Mouse (Mus musculus) urinary bladder, adult 18-20 months (tissue): ENCODE results near the gene Tardbp.

Experiments
- DNase-seq, 2 experiments: peaks; one replicate each; pipeline ENCODE4 v3.0.0; 2022; ENCODE audit warnings: low spot score in 2 of 2, mixed read lengths in 2 of 2

Tardbp gene

DNA sequence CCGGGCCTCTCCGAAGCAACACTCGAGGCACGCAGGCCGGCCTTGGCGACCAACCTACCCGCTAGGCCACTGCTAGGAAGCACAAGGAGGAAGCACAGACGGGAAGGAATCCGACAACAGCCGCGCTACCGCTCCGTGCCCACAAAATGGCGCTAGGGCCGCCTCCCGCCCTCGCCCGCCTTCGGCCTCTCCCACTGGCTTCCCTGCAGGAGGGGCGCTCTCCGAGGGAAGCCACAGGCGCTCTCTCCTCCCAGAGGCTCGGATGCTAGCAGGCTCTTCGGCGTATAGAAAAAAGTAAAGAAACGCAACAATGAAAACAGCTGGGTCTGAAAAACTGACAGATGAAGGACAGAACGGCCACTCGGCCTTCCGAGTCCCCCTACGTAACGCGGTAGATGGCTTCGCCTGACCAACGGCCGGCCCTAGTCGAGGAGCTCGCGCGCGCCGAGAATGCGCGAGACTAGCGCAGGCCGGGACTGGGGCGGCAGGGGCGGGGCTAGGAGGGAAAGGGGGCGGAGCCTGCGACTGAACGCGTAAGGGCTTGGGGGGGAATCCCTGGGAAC lies at the start of gene Tardbp:
TSS of gene Tardbp (minus strand) at position 397 of the 563 bp plus-strand sequence.
- peak; percentile 90 to 94 for DNase-seq

DNA sequence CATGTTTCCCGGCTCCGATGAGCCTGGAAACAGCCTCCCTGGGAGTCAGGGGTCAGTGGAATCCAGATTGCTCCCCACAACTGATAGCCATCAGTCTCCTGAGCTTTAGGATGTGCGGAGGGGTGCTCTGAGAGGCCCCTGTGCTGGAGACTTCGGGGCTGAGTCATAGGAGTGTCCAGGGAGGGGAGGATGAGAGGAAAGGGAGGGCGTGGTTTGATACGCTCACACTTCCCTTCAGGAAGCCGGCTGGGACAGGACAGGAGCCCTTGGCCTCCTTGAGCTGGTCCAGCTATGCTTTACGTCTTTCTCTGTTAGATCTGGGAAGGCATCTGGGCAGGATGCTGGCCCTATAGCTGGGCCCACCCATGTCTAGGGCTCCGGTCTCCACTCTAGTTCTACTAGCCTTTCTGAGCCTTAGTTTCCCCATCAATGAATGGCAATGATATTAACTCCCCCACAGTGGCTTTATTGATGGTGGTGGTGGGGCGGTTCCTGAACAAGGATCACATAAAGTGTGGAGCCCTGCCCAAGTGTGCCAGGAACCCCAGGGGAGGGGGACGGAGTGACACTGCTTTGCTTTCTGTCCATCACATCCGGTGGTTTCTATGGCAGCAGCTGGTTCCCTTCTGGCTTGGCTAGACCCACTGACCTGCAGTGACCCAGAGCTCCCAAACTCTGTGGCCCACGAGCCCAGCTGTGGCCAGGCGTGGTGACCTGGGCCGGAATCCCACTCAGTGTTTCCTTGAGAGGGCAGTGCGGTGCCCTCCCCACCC lies 49.6 kb upstream of the Tardbp start:
- no peak for DNase-seq

DNA sequence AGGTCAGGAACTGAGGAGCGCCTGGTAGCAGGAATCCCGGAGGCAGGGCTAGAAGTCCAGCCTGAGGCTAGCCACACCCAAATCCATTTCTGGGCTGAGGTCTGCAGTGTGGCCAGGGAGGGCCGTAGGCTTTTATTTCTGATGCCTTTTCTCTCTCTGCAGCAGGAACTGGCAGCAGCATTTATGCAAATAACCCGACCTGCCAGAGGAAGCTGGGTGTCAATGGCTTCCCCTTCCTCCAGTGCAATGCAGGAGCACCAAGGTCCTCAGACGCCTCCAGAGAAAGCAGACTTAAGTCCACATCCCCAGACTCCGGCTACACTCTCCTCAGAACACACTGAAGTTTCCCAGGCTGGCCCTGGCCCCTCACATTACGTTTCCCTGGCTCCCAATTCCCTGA lies 48.2 kb upstream of the Tardbp start:
- no peak for DNase-seq

DNA sequence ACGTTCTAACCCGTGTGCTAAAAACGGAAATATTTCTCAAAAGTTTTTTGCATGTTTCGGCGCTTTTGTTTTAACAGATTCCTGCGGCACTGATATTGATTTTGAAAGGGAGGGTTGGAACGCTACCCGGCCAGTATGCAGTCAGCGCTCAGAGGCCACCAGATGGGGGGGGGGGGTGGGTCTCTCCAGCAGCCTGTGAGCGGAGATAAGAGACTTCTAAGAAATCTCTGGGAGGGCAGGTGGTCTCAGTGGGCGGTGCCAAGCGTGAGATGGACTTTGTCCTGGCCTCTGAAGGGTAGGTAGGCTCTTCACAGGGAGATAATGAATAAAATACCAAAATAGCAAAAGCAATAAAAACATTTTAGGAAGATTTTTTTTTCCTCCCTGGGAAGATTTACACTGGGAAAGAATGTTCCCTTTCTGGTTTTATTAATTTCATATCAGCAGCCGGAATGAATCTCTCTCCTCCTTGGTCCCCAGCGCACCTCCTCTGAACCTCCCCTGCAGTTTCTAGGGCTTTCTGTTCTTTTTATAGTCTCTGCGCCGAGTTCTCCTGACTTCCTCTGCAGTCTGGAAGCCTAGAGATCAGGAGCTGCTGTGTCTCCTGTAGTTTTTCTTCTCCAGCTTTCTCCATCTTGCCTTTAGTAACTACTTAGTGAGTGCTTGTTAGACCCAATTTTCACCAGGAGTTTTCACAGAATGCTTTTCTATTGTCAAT lies 44.6 kb upstream of the Tardbp start:
- no peak for DNase-seq

DNA sequence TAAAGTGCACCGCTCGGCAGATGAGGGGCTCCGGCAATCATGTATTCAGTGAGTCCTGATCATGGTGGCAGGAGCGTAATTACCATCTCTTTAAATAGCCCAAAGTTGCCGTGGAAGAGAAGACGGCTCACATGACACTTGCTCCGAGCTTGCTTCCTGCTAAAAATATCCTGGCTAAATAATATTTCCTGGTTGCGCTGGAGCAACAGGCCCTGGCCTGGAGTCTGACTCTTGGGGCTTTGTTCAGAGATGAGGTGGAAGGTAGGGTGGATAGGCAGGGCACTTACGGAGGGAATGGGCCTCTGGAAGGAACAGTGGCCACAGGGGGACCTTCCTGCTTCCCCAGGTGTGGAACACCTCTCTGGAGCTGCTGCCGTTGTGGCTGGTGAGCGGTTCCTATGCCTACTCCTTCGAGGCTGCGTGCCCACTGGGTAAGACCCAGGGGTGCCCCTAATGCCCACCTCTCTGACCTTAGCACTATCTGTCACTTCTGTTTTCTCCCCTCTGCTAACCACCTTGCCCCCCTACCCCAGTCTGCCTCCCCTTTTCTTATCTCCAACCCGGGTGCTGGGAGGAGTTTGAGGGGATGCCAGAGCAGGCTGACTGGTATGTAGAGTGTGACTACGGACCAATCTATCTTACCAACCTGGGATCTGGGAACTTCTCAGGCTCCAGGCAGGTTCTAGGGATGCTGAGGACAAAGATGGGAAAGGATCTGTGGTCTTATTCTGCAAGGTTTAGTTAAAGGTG lies 40.4 kb upstream of the Tardbp start:
- no peak for DNase-seq

DNA sequence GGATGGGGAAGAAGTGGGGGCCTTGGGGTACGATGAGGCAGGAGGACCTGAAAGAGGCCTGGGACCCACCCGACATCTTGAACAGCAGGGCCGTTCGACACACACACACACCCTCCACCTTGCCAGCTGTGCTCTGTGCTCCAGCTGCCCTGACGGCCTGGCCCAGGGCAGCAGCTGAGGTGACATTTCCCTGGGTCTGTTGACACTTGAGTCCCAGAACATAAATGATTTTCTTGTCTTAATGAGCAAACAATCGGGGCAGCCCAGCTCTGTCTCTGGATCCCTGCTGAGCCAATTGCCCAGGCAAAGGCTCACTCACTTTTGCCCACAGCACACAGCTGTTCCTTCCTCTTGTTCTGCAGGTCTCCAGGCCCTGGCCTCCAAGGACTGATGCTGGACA lies 37.2 kb upstream of the Tardbp start:
- no peak for DNase-seq

DNA sequence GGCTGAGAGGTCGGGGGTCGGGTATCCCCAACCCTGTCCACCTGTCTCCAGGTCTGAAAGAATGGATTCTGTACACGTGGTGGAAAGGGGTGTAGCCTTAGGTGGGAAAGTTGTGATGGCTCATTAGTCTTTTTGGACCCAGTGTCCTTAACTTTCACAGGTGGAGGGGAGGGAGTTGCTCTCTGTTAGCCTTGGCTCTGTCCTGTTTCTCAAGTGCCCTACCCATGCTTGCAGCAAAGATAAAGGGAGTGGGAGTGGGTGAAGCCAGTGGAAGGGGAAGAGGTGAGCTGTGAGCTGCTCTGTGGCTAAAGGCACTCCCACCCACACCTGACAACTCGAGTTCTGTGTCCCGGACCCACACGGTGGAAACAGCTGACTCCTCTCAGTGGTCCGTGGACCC lies 36.5 kb upstream of the Tardbp start:
- DNase-seq: no peak

DNA sequence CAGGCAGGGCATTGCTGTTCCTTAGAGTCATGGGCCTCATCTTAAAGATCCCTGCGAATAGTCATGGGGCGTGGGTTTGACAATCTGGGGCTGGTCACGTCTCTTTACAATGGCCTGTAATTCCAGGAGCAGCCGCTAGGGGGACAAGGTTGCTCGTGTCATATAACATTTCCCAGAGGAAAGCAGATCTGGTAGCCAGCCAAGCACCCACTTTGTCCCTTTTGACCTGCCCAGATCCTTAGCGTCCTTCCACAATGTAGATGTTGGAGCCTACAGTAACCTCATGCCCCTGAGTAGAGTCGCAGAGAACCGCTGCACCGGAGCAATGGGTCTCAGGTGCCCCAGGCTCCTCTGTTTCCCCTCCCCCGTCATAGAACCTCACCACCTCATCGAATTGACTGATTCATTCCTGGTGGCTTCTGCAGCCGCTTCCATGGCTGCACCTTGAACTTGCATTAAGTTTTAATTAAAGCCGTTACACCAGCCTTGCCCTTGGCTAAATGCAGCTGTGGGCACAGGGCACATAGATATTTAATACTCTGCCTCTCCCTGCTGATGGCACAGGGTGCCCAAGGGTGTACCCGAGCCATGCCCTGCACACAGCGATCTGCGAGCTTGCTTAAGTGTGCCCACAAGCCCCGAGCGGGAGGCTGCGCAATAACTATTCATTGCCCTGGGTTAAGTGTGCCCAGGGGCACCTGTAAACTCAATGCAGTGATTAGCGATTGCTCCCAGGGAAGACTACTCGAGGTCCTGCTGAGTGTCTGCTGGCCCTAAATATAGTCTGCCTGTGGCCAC lies 35.5 kb upstream of the Tardbp start:
- peak; percentile 33 to 71 for DNase-seq

DNA sequence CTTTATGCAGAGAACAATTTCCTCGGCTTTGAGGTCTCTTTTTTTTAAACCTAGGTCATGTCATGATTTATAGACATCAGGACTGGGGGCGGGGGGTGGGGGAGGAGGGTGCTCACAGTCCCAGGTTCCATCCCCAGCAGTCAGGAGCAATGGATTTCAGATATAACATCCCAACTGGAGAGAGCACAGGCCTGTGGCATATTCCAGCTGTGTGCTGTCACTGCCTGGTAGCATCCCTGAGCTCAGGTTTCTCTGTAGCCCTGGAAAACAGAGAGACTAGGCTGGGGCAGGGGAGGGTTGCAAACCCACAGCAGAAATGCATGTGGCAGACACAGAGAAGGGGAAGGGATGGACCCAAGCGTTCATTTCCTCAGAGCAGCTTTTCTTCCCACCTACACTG lies 33.4 kb upstream of the Tardbp start:
- no peak for DNase-seq

DNA sequence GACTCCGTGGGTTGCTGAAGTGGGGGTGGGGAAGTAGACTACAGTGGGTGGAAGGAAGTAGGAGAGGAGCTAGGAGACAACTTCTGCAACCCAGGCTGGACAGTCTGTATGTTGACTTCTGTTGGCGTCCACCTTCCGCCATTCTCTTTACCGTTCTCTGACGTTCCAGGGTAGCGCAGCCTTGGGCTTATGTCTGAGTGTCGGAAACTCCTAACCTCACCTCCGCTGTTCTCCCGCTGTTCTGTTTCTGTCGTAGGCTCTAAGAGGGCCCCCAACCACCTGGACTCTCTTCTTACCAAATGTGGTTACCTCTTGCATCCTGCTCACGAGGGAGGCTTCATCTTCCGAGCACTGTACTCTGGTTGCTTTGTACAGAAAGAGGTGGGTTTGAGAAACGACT lies 31.0 kb upstream of the Tardbp start:
- no peak for DNase-seq

DNA sequence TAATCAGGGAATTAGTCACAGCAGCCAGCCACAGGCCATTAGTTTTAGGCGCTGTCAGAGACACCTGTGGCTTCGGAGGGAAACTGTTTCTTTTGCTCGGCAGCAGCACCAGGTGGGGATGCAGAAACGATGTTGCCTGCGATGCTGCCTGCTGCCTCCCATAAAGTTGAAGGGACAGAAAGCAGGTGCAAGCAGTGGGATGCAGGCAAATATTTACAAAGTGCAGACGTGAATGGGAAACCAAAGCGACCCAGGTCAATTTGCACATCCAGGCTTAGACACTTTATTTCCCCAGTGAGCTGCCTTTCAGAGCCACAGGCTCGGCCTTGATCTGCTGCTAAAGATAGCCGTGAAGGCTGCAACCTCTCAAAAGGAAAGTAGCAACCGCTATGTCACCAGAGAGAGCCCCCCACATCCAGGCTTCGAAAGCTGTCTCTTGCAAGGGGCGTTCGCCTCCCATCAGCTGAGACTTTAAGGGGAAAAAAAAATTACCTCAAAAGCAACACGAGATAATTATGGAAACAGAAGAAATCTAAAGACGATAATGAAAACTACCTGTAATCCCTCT lies 30.0 kb upstream of the Tardbp start:
- DNase-seq: no peak

DNA sequence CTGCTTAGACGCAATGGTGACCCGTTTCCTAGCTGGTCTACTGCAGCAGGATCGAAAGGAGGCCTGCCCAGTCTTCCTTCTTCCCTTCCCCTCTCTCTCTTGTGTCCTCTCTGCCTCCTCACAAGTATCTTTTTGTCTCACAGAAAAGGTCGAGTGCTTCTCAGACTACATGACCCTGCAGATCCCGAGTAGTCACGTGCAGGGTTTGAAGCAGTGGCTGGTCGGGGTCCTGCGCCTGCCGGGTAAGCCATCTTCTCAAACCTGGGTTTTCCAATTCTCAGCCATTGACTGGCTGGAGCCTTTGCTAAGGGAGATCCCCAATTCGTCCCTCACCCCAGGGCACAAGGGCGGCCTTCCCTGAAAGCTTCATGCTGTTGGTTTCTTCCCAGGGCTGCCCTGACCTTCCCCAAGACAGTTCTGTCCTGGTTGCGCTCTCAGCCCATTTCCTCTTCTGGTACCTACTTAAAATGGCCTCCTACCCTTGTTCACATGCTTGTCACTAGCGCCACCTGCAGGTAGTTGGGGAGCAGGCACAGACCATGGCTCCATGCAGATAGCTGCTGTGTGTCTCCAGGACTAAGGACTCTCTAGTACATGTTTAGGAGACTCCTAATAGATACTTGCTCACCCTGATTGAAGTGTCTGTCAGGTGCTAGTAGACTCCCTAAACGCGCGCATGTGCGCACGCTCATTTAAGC lies 28.0 kb upstream of the Tardbp start:
- DNase-seq: no peak

DNA sequence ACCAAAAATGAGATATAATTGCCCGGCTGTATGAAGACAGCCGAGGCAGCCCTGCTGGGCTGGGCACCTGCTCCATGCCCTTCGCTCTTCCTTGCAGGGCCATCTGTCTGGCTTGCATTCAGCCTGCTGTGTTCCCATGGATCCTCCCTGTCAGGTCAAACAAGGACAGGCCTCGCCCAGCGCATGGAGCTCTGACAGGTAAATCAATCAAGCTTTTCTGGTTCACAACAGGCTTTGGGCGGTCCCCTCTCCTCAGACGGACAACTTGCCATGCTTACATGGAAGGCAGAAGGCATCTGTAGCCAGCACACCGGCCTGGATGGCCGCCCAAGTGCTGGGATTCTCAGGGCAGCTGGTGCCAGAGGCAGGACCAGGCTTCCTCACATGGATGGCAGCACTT lies 24.2 kb upstream of the Tardbp start:
- DNase-seq: no peak

DNA sequence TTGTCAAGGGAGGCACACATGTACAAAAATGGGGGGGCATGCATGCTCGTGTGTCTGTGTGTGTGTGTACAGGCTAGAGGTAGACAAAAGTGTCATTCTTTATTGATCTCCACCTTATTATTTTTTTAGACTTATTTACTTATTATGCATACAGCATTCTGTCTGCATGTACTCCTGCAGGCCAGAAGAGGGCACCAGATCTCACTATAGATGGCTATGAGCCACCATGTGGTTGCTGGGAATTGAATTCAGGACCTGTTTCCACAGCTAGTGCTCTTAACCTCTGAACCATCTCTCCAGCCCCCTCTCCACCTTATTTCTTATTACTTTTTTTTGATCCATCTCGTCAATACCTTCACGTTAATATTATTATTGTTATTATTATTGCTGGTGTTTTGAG lies 22.5 kb upstream of the Tardbp start:
- DNase-seq: no peak

DNA sequence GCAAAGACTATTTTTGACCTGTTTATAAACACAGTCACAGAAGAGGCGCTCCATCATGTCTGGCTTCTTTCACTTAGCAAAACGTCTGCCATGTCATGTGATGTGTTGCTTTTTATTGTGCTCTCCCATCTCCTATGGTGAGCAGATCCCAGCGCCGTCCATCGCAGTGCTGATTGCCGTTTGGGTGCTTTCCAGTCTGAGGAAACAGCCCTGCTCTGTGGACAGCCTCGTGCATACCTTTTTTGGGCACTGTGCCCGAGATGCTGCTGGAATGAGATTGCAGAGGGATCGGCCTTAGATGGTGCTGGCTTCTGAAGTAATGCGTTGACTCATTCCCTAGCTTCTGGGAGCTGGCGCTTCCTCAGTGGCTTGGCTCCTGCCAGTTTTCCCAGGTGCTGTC lies 19.8 kb upstream of the Tardbp start:
- DNase-seq: no peak

DNA sequence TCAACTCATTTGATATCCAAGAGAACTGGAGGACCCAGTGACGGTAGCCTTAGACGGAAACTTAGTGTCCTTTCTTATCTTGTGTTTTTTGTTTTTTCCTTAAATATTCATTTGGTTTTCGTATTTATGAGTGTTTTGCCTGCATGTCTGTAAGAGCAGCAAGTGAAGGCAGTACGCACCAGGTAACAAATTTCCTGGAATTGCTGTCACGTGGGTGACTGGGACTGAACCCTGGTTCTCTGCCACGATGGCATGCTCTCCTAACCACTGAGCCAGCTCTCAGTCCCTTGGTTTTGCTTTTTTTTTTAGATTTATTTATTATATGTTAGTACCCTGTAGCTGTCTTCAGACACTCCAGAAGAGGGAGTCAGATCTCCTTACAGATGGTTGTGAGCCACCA lies 18.1 kb upstream of the Tardbp start:
- DNase-seq: no peak

DNA sequence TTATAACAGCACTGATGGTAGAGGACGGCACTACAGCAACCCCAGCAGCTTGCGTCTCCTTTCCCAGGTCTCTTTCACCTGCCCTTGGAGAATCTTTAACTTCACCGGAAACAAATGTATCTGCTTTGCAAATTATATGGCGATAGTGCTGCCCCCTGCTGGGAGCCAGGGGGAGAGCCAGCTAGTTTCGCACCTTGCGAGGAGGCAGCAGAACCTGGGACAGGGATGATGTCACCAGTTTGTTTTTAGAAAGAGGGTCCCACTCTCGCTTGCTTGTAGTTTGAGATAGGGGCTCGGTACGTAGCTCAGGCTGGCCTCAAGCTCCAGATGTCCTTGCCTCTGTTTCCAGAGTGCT lies 17.3 kb upstream of the Tardbp start:
- DNase-seq: peak; percentile 44 to 55

DNA sequence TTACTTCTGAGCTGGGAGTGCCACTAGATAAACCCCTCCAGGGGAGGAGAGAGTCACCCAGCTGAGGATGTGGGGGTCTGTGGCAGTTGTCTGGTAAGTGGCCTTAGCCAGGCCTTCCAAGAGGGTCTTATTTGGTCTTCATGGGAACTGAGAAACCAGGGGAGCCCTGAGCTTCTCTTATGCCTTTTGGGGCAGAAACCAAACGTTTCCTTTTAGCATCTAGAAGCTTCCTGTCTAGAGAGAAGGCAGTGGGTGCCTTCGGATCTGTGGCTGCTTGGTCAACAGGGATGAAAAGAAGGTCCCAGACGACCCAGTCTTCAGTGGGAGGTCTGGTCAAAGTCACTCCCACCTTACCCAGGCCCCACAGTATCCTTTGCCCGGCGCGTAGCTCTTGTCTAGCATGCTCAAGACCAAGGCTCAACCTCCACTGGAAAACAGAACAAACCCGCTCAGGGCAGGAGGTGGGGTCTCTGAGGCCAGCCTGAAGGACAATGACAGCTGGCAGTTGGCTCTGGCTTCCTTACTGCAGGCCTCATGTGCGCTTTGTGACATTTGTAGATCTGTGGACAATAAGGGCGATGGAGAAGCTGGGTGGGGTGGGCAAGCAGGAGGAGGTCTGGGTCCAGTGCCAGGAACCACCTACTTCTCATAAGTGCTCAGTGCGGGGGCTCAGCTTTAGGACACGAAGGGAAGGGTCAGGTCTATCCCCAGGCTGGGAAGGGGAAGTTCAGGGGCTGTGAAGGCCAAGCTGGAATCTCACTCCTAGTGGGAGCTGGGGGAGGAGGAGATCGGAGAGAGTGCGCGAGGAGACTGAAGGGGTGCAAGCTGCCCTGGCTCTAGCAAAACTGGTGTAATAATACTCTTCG lies 16.7 kb upstream of the Tardbp start, which contains the start of gene Gm572:
TSS of gene Gm572 (plus strand) at position 27 of the 866 bp plus-strand sequence.
- DNase-seq: no peak

DNA sequence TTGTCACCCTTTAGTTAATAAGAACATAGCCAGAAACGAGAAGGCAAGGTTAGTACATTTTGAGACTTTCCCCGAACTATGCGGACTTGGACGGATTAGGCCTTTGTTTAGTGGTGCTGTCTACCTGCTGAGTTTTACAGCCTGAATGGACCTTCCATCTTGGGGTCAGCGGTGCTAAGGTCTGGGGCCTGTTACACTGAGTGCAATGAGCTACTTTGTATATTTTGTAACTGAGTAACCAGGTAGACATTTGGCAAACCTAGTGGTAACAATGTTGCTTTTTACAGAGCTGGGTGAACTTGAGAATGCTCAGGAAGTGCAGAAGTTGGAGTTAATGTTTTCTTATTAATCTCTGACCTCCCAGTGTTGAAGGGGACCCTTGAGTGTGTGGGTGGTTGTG lies 14.3 kb upstream of the Tardbp start:
- no peak for DNase-seq

DNA sequence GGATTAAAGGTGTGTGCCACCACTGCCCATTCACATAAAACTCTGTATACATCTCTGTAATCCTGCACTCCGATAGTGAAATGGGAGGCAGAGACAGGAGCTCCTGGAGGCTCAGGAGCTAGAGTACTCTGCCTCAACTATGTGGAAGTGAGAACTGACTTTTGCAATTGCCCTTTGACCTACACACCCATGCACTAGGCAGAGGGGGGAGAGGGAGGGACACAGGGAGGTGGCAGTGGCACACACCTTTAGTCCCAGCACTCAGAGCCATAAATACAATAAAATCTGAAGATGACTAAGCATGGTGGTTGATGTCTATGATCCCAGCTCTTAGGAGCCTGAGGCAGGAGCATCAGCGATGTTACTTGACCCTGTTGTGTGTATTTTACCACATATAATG lies 12.6 kb upstream of the Tardbp start:
- DNase-seq: no peak
